Mouse (Mus musculus) layer of hippocampus, postnatal 36 days (tissue): ENCODE results near the gene Myo15. TPM values are rescaled to one million over a fixed set of nuclear protein-coding genes. Genes with fewer than 3 reads are reported as not detected.
A peak's percentile ranks its signal among the peaks of the same experiment; 100 is the strongest.
"Not testable (repeated sequence)": the region's sequence is repeated elsewhere in the genome, so short reads cannot be mapped to it uniquely, and the experiment has no call there.

ENCODE experiments used
- DNase-seq, 2 experiments: peaks; one replicate each; pipeline ENCODE4 v3.0.0; 2022
- total RNA-seq, 2 experiments: library from RNA; stranded (reverse); gene quantifications; 2 replicates each; pipeline ENCODE4 v1.2.3; 2021

Myo15 gene
- under 1 TPM; 0.10 TPM for total RNA-seq

- no peak for DNase-seq
Observed at GRCm38 (mm10) chr11:60469039-60469438, at the start of gene Myo15. Gene Myo15 (plus strand): TSS chr11:60469339.

GRCm38 (mm10) chr11:60422046-60422668 is 47.0 kb upstream of the Myo15 start:
- DNase-seq, result no peak

- no peak for DNase-seq
Observed at GRCm38 (mm10) chr11:60423006-60423405, 46.1 kb upstream of the Myo15 start.

GRCm38 (mm10) chr11:60426417-60426816 is 42.7 kb upstream of the Myo15 start:
- DNase-seq, result no peak

GRCm38 (mm10) chr11:60427628-60428027 is 41.5 kb upstream of the Myo15 start:
- DNase-seq, result no peak

- DNase-seq, result no peak
Observed at GRCm38 (mm10) chr11:60433501-60433900, 35.6 kb upstream of the Myo15 start.

- no peak for DNase-seq
Observed at GRCm38 (mm10) chr11:60435133-60435532, 34.0 kb upstream of the Myo15 start.

- DNase-seq, result no peak
Observed at GRCm38 (mm10) chr11:60436618-60437017, 32.5 kb upstream of the Myo15 start.

- DNase-seq, result not testable (repeated sequence)
Observed at GRCm38 (mm10) chr11:60439621-60440020, 29.5 kb upstream of the Myo15 start.

- no peak for DNase-seq
Observed at GRCm38 (mm10) chr11:60440176-60440575, 29.0 kb upstream of the Myo15 start.

- DNase-seq, result no peak
Observed at GRCm38 (mm10) chr11:60442896-60443295, 26.2 kb upstream of the Myo15 start.

GRCm38 (mm10) chr11:60444007-60444406 is 25.1 kb upstream of the Myo15 start:
- no peak for DNase-seq

- peak; percentile 85 to 86 for DNase-seq
Observed at GRCm38 (mm10) chr11:60454080-60454744, 14.9 kb upstream of the Myo15 start, which contains the start of gene Drg2. Gene Drg2 (plus strand): TSS chr11:60454591.

- no peak for DNase-seq
Observed at GRCm38 (mm10) chr11:60454745-60455087, 14.4 kb upstream of the Myo15 start.

- DNase-seq, result no peak
Observed at GRCm38 (mm10) chr11:60457973-60458372, 11.2 kb upstream of the Myo15 start.

- DNase-seq, result no peak
Observed at GRCm38 (mm10) chr11:60465943-60466380, 3.2 kb upstream of the Myo15 start.

GRCm38 (mm10) chr11:60470743-60471142 is 1.6 kb downstream of the Myo15 start:
- no peak for DNase-seq

- DNase-seq, result no peak
Observed at GRCm38 (mm10) chr11:60474534-60474933, 5.4 kb downstream of the Myo15 start.

- no peak for DNase-seq
Observed at GRCm38 (mm10) chr11:60475668-60476362, 6.7 kb downstream of the Myo15 start.

- DNase-seq, result no peak
Observed at GRCm38 (mm10) chr11:60478121-60478520, 9.0 kb downstream of the Myo15 start.

GRCm38 (mm10) chr11:60486267-60486666 is 17.1 kb downstream of the Myo15 start:
- no peak for DNase-seq

- DNase-seq, result no peak
Observed at GRCm38 (mm10) chr11:60492726-60493125, 23.6 kb downstream of the Myo15 start.

GRCm38 (mm10) chr11:60495692-60496091 is 26.6 kb downstream of the Myo15 start:
- DNase-seq, result no peak

GRCm38 (mm10) chr11:60507281-60507680 is 38.1 kb downstream of the Myo15 start:
- no peak for DNase-seq
